Mouse (Mus musculus) left cerebral cortex, adult 2 months (tissue): ENCODE results near the gene Dock3. TPM values are rescaled to one million over a fixed set of nuclear protein-coding genes. Genes with fewer than 3 reads are reported as not detected.
A peak's percentile ranks its signal among the peaks of the same experiment; 100 is the strongest.

Experiments used
- DNase-seq, 2 experiments: peaks; one replicate each; pipeline ENCODE4 v3.0.0; 2021 to 2022; ENCODE audit warnings: low spot score in 2 of 2, mixed read lengths in 1 of 2; ENCODE audit errors: extremely low spot score in 1 of 2
- H3K27ac ChIP-seq: fragments of 200-600 bp; 2 replicates; pipeline ENCODE4 v1.8.1; 2022
- H3K4me3 ChIP-seq: fragments of 200-600 bp; 2 replicates; pipeline ENCODE4 v1.8.1; 2022
- CTCF ChIP-seq: fragments of 200-600 bp; IDR thresholded peaks from 2 replicates; pipeline ENCODE4 v1.8.1; 2022; ENCODE audit warnings: antibody characterized with exemption, mild to moderate bottlenecking, moderate library complexity
- intact Hi-C: fragments of 180-260 bp; cut with DNase I; formaldehyde crosslinking; loops from one replicate; pipeline ENCODE4 v1.15.1; 2025
- long read RNA-seq, 2 experiments: library from polyadenylated mRNA; stranded (forward); transcript quantifications; one replicate each; pipeline ENCODE4 v2.0.0; 2021; ENCODE audit warnings: borderline mapping rate in 2 of 2
- total RNA-seq, 2 experiments: library from RNA; stranded (reverse); gene quantifications; 2 replicates each; pipeline ENCODE4 v1.2.3; 2021

Gene Dock3
- total RNA-seq, result 100 to 1,000 TPM; 216 to 221 TPM
- long read RNA-seq, experiment 1, full-length matches to known transcripts, result 18 of 103 reads
- long read RNA-seq, experiment 1, partial matches to known transcripts, result 29 of 103 reads
- long read RNA-seq, experiment 1, other reads (novel, unspliced or antisense), result 56 of 103 reads
- long read RNA-seq, experiment 2, full-length matches to known transcripts, result 6 of 58 reads
- long read RNA-seq, experiment 2, partial matches to known transcripts, result 32 of 58 reads
- long read RNA-seq, experiment 2, other reads (novel, unspliced or antisense), result 20 of 58 reads

DNA sequence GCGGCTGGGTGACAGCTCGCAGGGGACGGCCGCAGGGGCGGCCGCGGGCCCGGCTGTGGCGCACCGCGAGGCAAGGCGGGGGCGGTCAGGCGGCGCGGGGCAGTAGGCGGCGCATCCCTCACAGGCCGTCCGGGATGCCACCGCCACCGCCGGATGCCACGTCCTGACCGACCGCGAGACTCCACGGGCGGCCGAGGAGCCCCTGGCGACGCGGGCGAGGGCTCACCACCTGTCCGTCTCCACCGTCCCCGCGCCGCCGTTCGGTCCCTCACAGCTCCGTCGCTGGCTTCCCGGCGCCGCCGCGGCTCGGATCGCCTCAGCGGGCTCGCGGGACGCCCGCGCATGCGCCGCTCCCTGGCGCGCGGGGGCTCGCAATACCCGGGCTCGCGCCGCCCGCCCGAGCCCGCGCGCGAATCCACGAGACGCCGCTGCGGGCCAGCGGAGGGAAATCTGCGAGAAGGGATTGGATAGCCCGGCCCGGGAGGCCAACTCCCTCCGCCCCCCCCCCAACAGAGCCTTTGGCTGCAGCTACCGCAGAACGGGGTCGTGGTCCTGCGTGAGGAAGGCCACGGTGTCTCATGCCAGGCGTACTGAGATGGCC, at the start of gene Dock3:
Gene Dock3, minus strand, starts transcription at position 371 of the 601 bp plus-strand sequence.
- Histone ChIP-seq H3K27ac (peak within 1 kb of the TSS; percentile 96), H3K4me3 (peak within 1 kb of the TSS; percentile 82)
- DNase-seq, result peak; percentile 85
- intact Hi-C loops, result loop anchor here (5.0 kb wide), 1 partner anchor 64 kb away; no protein-coding TSS in a partner anchor
- no peak for TF ChIP-seq CTCF

- Histone ChIP-seq H3K27ac (no peak overlapping the region), H3K4me3 (no peak overlapping the region)
- no peak for TF ChIP-seq CTCF
- no peak for DNase-seq
- intact Hi-C loops, result no loop called here
Observed at GRCm38 (mm10) chr9:107280322-107281027, 48.8 kb upstream of the Dock3 start.

- no peak for TF ChIP-seq CTCF
- no peak for DNase-seq
- no peak overlapping the region for H3K4me3 ChIP-seq
- H3K27ac ChIP-seq, result no peak overlapping the region
- intact Hi-C loops, result loop anchor here (5.0 kb wide), 1 partner anchor 112 kb away; no protein-coding TSS in a partner anchor
Observed at GRCm38 (mm10) chr9:107279378-107280321, 47.9 kb upstream of the Dock3 start.

DNA sequence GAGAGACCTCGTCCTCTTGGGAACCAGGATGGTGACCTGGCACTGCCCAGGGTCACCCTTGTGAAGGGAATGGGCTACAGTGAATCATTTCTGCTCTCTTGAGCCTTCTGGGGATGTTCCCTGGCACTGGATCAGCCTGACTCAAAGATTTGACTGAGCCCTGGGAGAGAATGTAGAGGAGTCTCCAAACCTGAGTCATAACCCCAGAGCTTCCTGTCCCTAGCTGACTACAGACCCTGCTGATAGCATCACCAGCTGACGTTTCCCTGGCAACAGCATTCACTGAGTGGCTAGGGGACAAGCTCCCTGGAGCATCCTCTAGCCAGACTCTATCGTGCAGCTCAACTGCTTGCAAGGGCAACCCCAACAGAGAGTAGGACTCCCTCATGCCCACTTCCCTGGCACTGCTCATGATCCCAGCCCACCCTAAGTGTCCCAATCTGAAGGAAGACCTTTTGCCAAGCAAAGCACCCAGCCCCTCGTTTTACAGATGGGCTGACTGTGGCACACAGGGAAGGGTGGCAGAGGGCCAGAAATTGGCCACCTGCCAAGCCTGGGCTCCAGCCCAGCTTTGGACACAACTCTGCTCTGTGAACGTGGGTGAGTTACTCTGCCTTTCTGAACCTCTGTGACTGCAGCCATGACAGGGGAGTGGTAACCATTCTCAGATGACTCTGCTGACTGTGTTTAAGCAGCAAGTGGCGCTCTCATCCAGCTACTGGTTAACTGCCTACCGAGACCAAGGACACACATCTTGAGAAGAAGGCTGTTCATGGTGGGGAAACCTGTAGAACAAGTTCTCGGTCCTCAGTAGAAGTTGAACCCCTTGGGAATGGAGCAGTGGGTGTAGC, 47.0 kb upstream of the Dock3 start:
- intact Hi-C loops, result loop anchor here (5.0 kb wide), 1 partner anchor 111 kb away; no protein-coding TSS in a partner anchor
- no peak for TF ChIP-seq CTCF
- Histone ChIP-seq H3K27ac (no peak overlapping the region), H3K4me3 (no peak overlapping the region)
- no peak for DNase-seq

DNA sequence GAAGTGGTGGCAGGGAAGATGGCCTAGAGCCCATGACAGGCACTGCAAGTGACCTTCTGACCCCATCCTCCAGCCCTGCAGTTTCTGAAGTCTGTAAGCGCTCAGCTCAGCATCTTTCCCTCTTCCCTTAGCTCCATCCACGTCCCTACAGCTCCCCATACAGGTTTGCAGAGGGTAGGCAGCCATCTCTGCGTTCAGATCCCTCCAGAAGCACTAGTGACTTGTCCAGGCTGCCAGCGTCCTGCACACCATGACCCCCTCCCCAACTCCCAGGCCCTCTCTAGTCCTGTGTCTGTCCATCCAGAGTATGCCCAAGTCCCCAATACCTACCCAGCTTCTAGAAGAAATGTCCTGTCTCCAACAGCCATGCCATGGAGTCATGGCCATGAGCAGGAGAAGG, 46.4 kb upstream of the Dock3 start:
- no peak overlapping the region for H3K4me3 ChIP-seq
- peak; percentile 68 for TF ChIP-seq CTCF
- H3K27ac ChIP-seq, result no peak overlapping the region
- intact Hi-C loops, result loop anchor here (5.0 kb wide), 1 partner anchor 111 kb away; no protein-coding TSS in a partner anchor
- DNase-seq, result no peak

DNA sequence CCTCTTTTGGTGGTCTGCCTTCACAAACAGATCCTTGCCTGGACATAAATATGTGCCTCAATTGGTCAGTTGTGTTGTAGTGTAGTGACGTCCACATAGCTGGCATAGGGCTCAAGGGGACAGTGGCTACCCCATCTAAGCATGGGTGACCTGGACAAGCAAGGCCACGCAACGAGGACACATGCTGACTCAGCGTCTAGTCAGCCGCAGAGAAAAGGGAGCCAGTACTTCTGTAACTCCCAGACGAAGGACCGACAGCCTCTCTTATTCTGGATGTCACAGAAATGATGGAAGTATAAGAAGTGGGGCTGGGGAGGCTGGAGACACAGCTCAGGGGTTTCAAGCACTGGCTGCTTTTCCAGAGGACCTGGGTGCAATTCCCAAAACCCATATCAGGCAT, 45.9 kb upstream of the Dock3 start:
- Histone ChIP-seq H3K27ac (no peak overlapping the region), H3K4me3 (no peak overlapping the region)
- intact Hi-C loops, result loop anchor here (5.0 kb wide), 1 partner anchor 110 kb away; no protein-coding TSS in a partner anchor
- DNase-seq, result no peak
- TF ChIP-seq CTCF, result no peak

DNA sequence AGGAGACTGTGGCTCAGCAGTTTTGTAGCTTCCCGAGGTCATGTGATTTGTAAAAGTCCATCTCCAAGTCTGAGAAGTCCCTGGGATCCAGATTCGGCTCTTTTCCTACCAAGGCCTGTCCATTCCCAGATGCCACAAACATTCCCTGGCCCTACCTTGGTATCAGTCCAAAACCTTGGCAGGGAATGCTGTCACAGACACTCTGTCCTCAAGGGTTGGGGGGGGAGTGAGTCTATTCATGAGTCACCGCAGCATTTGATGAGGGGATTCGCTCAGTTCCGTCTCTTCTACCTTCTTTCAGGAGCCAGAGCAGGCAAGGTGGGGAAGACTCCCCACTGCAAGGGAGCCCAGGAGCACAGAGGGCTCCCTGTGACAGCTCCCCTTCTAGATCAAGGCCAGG, 44.0 kb upstream of the Dock3 start:
- no peak overlapping the region for H3K4me3 ChIP-seq
- intact Hi-C loops, result loop anchor here (5.0 kb wide), 1 partner anchor 108 kb away; no protein-coding TSS in a partner anchor
- no peak overlapping the region for H3K27ac ChIP-seq
- DNase-seq, result no peak
- no peak for TF ChIP-seq CTCF

DNA sequence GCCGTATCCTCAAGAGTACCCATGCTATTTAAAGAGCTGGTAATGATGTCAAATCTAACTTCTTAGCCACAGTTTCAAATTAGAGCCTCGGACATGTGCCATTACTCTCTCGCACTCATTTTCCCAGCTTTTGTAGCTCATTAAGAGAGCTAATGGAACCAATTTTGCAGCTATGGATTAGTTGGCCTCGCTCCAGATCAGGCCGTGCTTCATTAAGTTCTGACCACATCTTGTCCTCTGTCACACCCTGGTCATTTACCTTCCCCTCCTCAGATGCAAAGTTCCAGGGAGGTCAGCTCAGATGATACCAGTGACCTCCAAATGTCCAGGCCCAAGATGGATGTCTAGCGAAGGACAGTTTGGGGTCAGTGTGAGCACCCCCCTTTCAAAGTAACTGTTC, 43.0 kb upstream of the Dock3 start:
- no peak overlapping the region for H3K4me3 ChIP-seq
- no peak overlapping the region for H3K27ac ChIP-seq
- no peak for DNase-seq
- intact Hi-C loops, result loop anchor here (5.0 kb wide), 1 partner anchor 107 kb away; no protein-coding TSS in a partner anchor
- TF ChIP-seq CTCF, result no peak

GRCm38 (mm10) chr9:107273184-107273583, 41.5 kb upstream of the Dock3 start:
- TF ChIP-seq CTCF, result no peak
- intact Hi-C loops, result no loop called here

GRCm38 (mm10) chr9:107272284-107272683, 40.6 kb upstream of the Dock3 start:
- intact Hi-C loops, result no loop called here
- Histone ChIP-seq H3K27ac (no peak overlapping the region), H3K4me3 (no peak overlapping the region)
- no peak for DNase-seq
- TF ChIP-seq CTCF, result no peak

More at GRCm38 (mm10) chr9:107273184-107273583, 41.5 kb upstream of the Dock3 start:
- Histone ChIP-seq H3K4me3 (no peak overlapping the region), H3K27ac (no peak overlapping the region)
- no peak for DNase-seq
